Mouse (Mus musculus) C2C12 (cell line): ENCODE data around the gene Ptpro.

Source experiments
- CEBPB ChIP-seq: IDR thresholded peaks from one replicate; pipeline ENCODE4 v1.6.1; 2011; ENCODE audit warnings: low read depth, mild to moderate bottlenecking, control low read depth, moderate library complexity
- CTCF ChIP-seq: IDR thresholded peaks from one replicate; pipeline ENCODE4 v1.5.1; 2011; ENCODE audit not compliant: control insufficient read depth, insufficient read depth, insufficient read length
- MYOD1 ChIP-seq: IDR thresholded peaks from one replicate; pipeline ENCODE4 v1.6.1; 2011; ENCODE audit warnings: low read depth; ENCODE audit not compliant: control insufficient read depth, insufficient read length

DNA sequence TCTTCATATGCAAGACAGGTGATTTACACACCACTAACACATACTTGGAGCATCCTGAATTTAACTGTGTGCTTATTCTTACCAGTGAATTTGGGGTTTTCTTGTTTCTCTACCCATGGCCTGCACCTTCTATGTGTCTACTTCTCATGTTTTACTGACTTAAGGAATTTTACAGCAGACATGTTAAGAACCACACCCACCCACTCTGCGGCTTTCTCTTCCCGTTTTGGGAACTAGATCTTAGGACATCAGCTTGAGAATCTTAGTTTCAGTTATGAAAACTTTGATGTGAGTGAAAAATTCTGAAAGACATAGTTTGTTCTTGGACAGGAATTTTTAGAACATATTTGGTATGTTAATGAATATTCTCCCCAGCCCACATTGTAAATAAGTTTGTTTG lies 153.6 kb downstream of the Ptpro start:
- no peak for TF ChIP-seq CTCF
- TF ChIP-seq MYOD1 = no peak
- TF ChIP-seq CEBPB = no peak
